Mouse (Mus musculus): ENCODE measurements at regions not wholly inside any gene's neighbourhood (a gene's known extent, or its start where the extent isn't known, plus 50 kb on each side); places are given as distances from the start of the nearest gene placed in this dataset.

DNA sequence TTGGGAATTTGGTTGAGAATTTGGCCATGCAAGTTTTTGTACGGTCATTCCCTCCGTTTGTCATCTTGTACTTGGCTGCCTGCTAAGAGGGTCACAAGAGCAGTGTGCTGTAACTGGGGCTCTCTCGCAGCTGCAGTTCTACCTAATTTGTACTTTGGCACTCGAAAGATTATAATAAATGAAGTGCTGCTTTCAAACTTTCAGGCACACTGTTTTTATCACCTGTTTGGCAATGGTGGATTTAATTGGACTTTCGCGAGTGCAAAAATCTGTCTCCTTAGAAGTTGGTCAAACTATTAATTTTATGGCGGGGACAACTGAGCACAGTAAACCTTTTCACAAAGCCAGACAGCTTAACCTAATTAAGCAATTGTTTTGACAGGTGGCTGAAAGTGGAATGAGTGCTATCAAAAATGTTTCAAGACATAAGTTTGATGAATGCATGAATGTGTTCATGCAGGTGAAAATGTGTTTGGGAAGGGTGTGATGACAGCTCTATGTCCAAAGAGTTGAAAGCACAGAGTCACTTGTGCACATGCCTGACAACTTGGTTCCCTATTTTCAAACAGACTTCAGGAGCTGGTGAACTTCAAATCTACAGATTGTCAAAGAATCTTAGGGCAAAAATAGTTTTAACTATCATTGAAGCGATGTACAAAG is 158.2 kb downstream of the Flrt2 start:
- DNase-seq, result peak; percentile 44

GRCm38 (mm10) chr12:95877661-95878060 is 185.6 kb downstream of the Flrt2 start:
- no peak for DNase-seq
